Mouse (Mus musculus): Measurements from ENCODE around the gene Ppp4c. TPM values are rescaled to one million over a fixed set of nuclear protein-coding genes. Genes with fewer than 3 reads are reported as not detected.
"Not testable (repeated sequence)": the region's sequence is repeated elsewhere in the genome, so short reads cannot be mapped to it uniquely, and the experiment has no call there.

Ppp4c gene
- total RNA-seq, 2 experiments from 2014 or later = 32.7 to 33.1 TPM

DNA sequence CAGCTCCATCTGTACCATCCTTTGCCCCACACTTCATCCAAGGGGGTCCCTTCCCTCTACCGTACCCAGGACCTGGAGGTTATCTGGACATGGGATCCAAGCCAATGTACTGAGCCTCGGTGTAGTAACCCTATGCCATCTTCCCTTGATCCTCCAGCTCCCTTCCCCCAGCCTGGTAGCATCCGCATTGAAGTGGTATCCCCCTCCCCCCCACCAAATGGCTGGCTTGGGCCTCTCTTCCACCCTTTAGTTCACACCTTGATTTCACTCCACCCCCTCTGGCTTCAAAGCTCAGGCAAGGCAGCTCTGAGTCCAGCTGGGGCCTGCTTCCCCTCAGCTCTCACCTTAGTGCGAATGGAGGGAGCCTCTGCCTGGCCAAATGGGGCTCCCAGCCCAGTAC is 7.2 kb downstream of the Ppp4c start:
- no peak for DNase-seq (ENCODE audit: low spot score)
- intact Hi-C loops (cut with DNase I) = no loop called here

DNA sequence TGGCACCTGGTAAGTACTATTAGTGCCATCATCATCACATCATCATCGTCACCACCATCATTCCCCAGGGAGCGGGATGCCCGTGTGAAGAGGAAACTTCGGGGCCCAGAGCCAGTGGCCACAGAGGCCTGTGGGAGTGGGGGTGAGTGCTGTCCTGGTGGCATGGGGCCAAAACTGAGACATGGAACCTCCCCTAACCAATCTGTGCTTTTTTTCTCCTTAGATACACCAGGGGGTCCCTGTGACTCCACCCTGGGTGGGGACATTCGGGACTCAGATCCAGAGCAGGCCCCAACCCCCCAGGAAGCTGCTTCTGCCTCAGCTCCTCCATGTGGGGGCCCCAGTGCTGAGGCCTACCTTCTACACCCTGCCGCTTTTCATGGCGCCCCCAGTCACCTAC is 7.8 kb downstream of the Ppp4c start:
- intact Hi-C loops (cut with DNase I) = no loop called here
- DNase-seq (ENCODE audit: low spot score) = no peak

DNA sequence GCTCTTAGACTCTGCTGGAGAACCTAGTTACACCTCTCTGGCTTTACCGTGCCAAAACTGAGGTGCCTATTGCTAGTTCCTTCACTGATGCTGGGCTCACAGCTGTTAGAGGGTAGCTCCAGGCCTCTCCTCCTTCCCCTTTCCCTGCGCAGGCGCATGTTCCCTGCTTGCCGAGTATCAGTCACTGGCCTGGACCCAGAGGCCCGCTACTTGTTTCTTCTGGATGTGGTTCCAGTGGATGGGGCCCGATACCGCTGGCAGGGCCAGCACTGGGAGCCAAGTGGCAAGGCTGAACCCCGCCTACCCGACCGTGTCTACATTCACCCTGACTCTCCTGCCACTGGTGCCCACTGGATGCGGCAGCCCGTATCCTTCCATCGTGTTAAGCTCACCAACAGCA is 9.6 kb downstream of the Ppp4c start:
- no peak for DNase-seq (ENCODE audit: low spot score)
- intact Hi-C loops (cut with DNase I) = no loop called here

DNA sequence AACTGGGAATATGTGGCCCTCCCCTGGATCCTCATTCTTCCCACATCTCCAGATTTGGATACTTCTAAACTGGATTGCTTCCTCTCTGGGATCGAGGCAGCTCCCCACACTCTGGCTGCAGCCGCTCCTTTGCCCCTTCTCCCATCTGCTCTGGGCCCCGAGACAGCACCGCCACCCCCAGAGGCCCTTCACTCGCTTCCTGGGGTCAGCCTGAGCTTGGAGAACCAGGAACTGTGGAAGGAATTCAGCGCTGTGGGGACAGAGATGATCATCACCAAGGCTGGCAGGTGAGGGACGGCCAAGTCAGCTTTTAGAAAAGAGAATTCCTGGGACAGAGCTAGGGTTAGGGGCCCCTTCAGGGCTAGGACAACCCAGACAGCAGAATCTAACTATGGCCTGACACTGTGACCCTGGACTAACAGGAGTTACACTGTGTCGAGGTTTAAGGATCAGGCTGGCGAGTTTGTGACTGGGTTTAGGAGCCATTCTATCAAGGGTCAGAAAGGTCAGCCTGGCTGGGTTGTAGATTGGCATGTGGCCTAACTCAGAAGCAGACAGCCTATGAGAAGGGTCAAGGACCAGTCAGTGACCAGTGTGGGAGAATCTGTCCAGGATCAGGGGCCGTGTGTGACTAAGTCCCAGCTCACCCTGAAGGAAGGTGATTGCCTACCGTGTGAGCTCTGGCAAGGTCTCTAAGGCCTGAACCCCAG is 10.5 kb downstream of the Ppp4c start:
- DNase-seq (ENCODE audit: low spot score) = no peak
- intact Hi-C loops (cut with DNase I) = no loop called here

DNA sequence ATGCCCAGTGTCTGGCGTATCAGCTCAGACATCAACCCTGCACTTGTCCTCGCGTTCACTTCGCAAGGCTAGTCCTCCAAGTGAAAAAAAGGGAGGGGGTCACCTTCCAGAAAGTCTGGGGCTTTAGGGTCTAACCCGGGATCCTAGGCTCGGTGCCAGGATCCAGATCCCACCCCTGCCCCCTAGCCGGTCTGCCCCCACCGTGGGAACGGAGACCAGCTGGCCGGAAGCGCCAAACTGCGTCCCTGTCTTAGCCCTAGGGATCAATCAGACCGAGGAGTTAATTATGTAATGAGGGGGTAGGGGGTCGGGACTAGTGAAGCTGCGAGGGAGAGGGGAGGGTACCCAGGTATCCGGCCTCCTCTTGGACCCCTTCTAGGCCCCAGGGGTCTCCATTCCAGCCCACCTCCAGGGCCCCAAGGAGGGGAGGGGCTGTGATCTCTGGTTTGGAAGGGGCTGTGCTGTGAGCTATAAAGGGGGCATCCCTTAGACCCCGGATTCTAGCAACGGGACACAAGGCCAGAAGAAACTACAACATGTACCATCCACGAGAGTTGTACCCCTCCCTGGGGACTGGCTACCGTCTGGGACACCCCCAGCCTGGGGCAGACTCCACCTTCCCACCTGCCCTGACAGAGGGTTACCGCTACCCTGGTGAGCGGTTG is 11.2 kb downstream of the Ppp4c start, which contains the start of gene Tbx6:
Gene Tbx6 (plus strand): TSS at position 513 of the 665 bp plus-strand sequence.
- intact Hi-C loops (cut with DNase I) = no loop called here
- DNase-seq (ENCODE audit: low spot score) = no peak

DNA sequence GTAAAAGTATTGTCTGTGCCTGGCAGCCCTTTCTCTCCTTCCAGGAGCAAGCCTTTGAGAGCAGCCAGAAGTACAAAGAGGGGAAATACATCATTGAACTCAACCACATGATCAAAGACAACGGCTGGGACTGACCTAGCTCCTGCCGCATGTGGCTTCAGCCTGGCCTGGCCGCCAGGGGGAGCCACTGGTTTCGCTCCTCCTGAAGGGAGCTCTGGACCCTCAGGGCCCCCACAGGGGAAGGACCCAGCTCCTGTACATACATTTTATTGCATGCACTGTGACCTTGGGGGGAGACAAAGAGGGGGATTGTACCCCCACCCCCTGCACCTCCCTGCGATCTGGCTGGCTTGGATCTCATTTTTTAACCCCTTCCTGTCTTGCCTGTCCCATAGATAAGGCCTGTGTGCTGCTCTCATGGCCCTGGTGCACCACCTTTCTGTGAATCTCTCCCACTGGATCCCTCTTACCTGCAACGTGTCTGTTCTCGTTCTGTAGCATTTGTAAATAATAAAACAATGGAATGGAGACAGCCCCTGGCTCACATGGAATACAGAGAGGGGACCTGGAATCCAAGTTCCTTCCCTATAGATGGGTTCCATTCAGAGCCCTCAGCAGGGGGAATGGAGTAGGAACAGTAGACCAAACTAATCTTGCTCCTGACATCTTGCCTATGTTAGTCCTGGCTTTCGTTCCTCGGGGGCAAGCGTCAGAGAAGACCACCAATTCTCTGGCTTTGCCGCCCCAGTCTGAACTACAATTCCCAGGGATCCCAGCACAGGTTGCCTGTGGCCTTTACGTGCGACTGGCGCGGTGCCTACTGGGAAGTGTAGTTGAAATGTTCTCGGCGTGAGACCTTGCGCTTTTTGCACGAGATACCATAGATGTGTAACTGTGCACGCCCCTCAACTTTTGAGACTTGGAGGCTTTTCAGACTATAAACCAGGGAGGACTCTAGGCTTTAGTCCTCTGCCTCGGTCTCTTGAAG is 12.0 kb downstream of the Ppp4c start:
- intact Hi-C loops (cut with DNase I) = no loop called here
- peak; percentile 69 for DNase-seq (ENCODE audit: low spot score)

DNA sequence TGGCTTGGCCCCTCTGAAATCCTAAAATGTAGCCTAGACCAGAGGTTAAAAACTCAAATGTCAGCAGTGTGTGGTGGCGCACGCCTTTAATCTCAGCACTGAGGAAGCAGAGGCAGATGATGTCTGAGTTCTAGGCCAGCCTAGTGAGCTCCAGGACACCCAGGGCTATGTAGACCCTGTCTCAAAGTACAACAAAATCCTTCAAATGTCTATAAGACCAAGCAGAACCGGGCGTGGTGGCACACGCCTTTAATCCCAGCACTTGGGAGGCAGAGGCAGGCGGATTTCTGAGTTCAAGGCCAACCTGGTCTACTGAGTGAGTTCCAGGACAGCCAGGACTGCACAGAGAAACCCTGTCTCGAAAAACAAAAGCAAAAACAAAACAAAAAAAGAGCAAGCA is 13.2 kb downstream of the Ppp4c start:
- intact Hi-C loops (cut with DNase I); DNase-seq (ENCODE audit: low spot score): not testable (repeated sequence)

DNA sequence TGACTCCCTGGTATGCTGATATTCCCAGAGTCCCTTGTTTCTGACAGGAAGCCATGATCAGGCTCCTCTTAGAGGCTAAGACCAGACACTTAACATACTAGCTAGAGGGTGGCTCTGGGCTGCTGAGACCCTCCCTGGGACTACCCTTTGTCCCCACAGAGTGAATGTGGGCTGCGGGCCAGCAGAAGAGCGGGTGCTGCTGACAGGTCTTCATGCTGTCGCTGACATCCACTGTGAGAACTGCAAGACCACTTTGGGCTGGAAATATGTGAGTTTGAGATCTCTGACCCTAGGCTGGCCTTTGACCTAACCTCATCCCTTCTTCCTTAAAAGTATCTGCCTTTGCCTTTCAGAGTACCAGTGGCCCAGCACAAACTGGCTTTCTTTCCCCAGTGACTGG is 14.1 kb downstream of the Ppp4c start:
- intact Hi-C loops (cut with DNase I) = no loop called here
- DNase-seq (ENCODE audit: low spot score) = no peak

DNA sequence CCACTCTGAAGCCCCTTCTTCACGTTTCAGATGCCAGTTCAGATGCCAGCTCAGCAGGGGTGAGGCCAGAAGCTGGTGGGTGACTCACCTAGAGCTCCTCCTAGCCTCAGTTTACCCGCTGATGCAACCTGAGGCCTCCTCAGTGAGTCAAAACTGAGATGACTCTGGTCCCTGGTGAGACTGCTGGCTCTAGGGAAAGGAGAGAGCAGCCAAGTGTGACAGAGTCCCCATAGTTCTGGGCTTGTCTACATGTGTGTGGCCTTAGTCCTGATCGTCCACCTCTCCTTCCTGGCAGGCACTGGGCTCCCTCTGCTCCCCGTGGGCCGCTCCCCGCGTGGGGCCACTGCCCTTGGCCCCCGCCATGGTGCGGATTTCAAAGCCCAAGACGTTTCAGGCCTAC is 14.8 kb downstream of the Ppp4c start:
- intact Hi-C loops (cut with DNase I) = loop anchor here (2.0 kb wide), 1 partner anchor 15 kb away; no protein-coding TSS in a partner anchor
- DNase-seq (ENCODE audit: low spot score) = no peak

DNA sequence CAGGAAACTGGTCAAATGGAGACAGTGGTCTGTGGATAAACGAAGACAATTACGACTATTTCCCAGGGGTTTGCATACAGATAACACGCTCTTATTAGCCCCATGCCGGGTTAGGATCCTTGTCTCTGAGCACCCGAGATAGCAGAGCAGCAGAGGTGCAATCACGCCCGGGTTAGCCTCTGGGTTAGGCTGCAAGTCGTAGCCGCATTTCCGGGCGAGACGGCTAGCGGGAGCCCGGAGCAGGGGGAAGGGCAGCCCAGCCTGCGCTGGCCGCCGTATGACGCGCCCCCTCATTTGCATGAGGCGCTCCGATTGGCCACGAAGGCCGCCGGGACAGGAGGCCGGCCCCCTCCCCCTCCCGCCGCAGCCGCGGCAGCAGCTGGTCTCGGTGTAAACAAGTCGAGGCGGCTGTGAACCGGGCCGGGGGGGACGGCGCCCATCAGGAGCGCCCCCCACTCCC is 15.7 kb downstream of the Ppp4c start, which contains the start of gene Ypel3:
Gene Ypel3 (plus strand): TSS at position 358 of the 460 bp plus-strand sequence.
- intact Hi-C loops (cut with DNase I) = loop anchor here (2.0 kb wide), 1 partner anchor 14 kb away; no protein-coding TSS in a partner anchor

DNA sequence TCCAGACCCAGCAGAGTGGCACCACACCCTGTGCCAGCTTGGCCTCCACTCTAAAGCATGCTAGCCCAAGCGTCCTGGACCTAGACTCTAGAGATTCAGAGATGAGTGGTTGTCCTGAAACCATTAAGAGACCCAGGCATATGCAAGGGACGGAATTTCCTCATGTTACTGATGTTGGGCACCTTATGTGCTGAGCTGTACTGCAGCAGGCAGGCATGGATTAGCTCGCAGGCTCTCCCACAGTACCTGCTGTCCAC is 16.4 kb downstream of the Ppp4c start:
- intact Hi-C loops (cut with DNase I) = loop anchor here (2.0 kb wide), 1 partner anchor 13 kb away; no protein-coding TSS in a partner anchor
- no peak for DNase-seq (ENCODE audit: low spot score)

More for the DNA sequence above, 15.7 kb downstream of the Ppp4c start, which contains the start of gene Ypel3:
- DNase-seq (ENCODE audit: low spot score) = peak; percentile 95

DNA sequence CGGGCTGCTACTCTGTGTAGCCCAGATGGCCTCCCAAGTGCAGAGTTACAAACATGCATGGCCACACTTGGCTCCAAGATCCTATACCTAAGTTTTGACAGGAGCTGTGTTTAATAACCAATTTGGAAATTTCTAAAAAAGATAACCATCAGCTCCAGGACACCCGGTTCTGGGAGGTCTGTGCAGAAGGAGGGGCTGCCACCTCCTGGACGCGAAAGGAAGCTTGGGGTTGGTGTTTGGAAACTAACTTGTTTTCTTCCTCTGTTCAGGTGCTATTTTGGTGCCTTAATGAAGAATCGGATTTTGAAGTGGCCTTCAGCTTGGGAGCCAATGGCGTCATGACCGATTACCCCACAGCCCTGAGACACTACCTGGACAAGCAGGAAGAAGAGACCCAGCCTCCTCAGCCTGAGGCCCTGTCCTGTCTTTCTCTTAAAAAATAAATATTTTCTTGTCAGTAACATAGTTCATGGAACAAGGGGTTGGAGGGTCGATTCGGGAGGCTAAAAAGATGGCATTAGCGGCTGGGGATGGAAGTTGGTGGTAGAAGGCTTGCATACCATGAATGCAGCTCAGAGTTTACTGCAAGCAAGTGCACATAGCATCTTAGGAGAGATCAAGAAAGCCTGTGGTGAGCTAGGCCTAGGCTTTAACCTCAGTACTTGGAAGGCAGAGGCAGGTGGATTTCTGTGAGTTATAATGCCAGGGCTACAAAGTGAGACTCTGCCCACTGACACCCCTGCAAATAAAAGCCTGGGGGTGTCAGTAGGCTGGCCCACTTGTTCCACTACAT is 16.9 kb downstream of the Ppp4c start:
- no peak for DNase-seq (ENCODE audit: low spot score)
- intact Hi-C loops (cut with DNase I) = no loop called here

DNA sequence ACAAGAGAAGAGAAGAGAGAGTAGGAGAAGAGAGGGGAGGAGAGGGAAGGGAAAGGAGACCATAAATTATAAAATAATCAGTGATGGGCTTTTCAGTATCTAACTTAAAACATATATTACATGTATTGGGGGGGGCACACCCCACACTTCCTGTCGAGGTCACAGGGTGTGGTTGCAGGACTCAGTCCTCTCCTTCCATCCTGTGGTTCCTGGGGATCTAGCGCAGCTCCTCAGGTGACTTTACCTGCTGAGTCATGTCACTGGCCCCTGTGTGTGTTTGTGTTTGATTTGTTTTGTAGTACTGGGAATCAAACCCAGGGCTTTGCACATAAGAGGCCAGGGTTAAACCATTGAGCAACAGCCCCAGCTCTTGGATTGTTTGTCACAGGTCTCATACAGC is 17.8 kb downstream of the Ppp4c start:
- intact Hi-C loops (cut with DNase I) = no loop called here
- no peak for DNase-seq (ENCODE audit: low spot score)

DNA sequence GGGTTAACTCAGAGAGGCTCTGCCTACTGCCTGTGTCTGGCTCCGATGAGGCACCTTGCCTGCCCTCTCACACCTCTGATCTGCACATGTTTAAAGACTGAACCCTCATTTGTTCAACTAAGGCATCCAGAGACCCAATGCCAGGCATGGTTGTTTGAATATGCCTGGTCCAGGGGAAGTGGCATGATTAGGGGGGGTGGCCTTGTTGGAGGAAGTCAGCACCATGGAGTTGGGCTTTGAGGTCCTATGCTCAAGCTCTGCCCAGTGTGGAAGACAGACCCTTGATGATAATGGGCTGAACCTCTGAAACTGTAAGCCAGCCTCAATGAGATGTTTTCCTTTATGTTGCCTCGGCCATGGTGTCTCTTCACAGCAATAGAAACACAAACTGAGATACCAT is 18.9 kb downstream of the Ppp4c start:
- intact Hi-C loops (cut with DNase I) = no loop called here
- DNase-seq (ENCODE audit: low spot score) = no peak

DNA sequence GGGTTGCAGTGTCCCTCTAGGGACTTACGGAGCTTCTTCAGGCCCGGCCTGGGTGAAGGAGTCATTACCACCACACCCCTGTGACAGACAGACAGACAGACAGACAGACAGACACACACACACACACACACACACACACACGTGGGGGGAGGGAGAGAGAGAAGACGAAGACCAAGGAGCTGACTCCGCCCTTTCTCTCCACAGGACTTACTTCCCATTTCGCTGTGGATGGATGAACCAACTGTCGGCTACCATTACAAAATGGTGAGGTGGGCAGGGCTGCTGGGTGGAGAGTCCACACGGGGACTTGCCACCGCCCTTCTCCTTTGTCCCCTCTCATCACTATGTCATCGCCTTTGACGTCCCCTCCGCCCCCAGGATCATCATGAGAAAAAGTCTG is 21.5 kb downstream of the Ppp4c start:
- intact Hi-C loops (cut with DNase I) = no loop called here
- no peak for DNase-seq (ENCODE audit: low spot score)

DNA sequence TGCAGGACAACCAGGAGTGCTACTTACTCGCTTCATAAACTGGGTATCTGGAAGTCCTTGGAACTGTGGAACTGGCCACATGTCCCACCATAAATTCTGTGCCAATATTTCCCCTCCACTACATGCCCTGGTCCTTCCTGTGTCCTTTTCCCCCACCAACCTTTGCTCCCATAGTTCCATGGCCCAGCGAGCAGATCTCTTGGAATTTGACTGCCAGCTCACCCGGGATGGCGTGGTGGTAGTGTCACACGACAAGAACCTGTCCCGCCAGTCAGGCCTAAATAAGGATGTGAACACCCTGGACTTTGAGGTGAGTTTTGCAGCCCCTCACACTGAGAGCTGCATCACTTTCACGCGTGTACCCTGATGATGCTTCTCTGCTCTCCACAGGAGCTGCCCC is 25.3 kb downstream of the Ppp4c start:
- intact Hi-C loops (cut with DNase I) = no loop called here
- DNase-seq (ENCODE audit: low spot score) = no peak

DNA sequence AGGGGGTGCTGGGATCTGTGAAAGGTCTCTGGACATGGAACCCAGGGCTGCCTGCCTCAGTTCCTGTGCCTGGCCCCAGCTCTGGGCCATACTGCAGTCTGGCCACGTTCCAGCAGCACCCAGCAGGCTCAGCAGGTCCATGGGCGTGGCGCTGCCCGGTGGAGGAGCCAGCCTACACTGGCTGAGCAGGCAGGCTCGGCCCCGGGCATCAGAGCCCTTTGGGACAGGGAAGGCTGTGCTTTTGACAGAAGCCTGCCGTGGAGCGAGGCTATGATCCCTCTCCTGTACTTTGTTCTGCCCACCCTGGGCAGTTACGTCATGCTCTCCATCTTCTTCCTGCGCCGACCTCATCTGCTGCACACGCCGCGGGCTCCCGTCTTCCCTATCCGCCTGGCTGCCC is 26.1 kb downstream of the Ppp4c start, which contains the start of gene Gdpd3:
Gene Gdpd3 (plus strand): TSS at position 134 of the 400 bp plus-strand sequence.
- intact Hi-C loops (cut with DNase I) = no loop called here
- no peak for DNase-seq (ENCODE audit: low spot score)

DNA sequence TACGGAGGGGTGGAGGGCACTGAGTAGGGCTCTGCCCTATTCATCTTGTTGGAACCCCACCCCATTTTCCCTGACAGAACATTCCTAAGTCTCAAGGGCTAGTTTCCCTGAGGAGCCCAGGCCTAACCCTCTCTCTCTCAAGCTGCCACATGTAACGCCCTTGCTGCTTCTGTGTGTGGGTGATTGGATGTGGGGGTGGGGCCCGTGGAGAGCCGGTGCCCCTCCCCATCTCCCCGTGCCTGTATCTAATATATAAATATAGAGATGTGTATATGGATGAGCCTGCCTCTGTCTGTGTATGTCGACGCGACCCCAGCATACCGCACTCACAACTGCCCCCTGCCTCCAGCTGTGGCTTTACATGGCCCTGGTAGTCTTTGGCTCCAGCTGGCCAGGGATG is 26.8 kb downstream of the Ppp4c start:
- no peak for DNase-seq (ENCODE audit: low spot score)
- intact Hi-C loops (cut with DNase I) = no loop called here

DNA sequence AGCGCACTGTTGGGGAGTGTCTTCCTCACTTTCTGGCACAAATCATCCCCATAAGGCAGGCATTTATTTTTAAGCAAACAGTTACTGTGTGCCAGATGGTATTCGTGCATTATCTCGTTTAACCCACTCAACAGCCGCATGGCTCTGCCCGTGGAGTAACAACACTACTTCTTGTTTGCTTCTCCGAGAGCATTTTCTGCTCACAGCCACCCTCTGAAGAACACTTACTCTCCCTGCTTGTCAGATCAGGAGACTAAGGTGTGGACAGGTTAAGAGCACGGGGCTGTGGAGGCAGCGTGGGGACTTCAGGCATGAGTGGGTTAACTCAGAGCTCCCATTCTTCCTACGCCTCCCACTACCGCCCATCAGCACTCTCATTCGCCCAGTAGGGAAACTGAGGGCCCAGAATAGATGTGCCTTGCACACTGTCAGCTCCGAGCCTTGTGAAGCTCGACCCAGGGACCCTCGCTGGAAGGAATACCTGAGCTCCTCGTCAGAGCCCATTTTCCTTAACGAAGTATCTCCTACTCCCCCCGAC is 29.8 kb downstream of the Ppp4c start:
- DNase-seq (ENCODE audit: low spot score) = no peak
- intact Hi-C loops (cut with DNase I) = loop anchor here (2.0 kb wide), 1 partner anchor 14 kb away; the partner anchor contains the start of gene Ypel3

Measured in heart, postnatal 25 days (tissue).